Mouse (Mus musculus): ENCODE measurements around the gene Cpne8. TPM values are rescaled to one million over a fixed set of nuclear protein-coding genes. Genes with fewer than 3 reads are reported as not detected.
"Not testable (repeated sequence)": the region's sequence is repeated elsewhere in the genome, so short reads cannot be mapped to it uniquely, and the experiment has no call there.

Cpne8 gene
- total RNA-seq, 2 experiments from 2014 or later: 22.7 to 23.9 TPM

- intact Hi-C loops (cut with DNase I): no loop called here
- DNase-seq (ENCODE audit: low spot score in 2 of 2): no peak
Observed at GRCm38 (mm10) chr15:90535730-90536129, 143.5 kb downstream of the Cpne8 start.

DNA sequence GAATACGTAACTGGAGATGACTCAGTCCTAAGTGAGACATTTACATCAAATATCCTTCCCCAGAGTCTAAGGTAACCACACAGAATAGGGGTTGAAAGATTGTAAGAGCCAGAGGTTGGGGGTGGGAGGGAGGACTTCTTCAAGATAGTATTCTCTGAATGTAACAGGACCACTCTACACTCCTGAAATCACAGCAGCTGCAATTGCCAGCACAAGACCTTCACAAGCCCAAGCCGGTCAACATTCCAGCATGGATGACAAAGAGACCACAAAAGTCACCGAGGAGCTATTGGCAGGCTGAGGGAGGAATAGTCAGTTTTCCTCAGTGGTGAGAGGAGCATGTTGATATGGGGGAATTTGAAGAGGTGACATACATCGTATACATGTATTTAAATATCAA, 166.5 kb downstream of the Cpne8 start:
- no peak for DNase-seq (ENCODE audit: low spot score in 2 of 2)
- intact Hi-C loops (cut with DNase I): no loop called here

- intact Hi-C loops (cut with DNase I): no loop called here
- no peak for DNase-seq (ENCODE audit: low spot score in 2 of 2)
Observed at GRCm38 (mm10) chr15:90497080-90497479, 182.2 kb downstream of the Cpne8 start.

DNA sequence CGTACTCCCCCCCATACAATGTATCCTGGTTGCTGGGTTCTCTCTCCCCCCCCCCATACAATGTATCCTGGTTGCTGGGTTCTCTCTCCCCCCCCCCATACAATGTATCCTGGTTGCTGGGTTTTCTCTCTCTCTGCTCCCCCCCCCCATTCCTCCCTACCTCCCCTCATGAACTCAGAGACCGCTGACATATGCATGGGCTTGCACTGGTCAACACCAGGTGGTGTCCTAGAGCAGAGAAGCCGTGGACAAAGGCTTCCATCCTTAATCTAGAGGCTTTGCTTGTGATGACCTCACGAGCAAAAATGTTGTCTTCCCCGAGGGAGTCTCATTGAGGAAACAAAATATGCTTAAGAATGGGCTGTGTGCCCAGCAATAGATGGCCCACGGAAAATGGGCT, 187.7 kb downstream of the Cpne8 start:
- no peak for DNase-seq (ENCODE audit: low spot score in 2 of 2)
- intact Hi-C loops (cut with DNase I): no loop called here

GRCm38 (mm10) chr15:90490186-90490585, 189.0 kb downstream of the Cpne8 start:
- intact Hi-C loops (cut with DNase I): no loop called here
- DNase-seq (ENCODE audit: low spot score in 2 of 2): no peak

DNA sequence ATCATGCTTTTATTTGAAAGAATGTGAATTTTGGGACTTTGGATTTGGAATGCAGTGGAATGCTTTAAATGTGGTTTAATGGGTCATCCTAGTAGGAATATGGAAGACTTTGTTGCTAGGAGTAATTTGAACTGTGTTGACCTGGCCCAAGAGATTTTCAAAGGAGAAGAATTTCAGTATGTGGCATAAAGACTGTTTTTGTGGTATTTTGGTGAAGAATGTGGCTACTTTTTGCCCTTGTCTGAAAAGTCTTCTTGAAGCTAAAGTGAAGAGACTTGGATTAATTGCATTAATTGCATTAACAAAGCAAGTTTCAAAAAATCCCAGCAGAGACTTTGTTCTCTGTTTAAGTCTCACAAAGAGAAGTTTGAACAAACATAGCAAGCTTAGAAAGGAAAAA, 208.7 kb downstream of the Cpne8 start:
- DNase-seq (ENCODE audit: low spot score in 2 of 2); intact Hi-C loops (cut with DNase I): not testable (repeated sequence)

DNA sequence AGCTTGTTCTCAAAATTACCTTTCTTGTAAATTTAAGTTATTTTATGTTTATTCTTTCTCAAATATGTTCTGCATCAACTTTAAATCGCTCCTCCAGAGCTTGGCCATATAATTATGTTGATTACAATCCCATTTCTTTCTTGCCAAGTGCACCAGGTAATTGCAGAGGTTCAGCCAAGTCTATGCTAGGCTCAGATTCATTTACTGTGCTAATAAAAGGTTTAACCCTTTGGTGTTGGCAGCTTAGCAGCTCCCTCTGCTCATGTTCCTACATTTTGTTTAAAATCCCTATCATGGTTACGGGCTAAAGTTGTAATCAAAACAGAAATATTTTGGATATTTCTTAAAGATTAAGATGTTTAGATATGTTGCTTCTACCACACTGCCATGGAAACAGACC, 216.0 kb downstream of the Cpne8 start:
- DNase-seq (ENCODE audit: low spot score in 2 of 2): no peak
- intact Hi-C loops (cut with DNase I): no loop called here

DNA sequence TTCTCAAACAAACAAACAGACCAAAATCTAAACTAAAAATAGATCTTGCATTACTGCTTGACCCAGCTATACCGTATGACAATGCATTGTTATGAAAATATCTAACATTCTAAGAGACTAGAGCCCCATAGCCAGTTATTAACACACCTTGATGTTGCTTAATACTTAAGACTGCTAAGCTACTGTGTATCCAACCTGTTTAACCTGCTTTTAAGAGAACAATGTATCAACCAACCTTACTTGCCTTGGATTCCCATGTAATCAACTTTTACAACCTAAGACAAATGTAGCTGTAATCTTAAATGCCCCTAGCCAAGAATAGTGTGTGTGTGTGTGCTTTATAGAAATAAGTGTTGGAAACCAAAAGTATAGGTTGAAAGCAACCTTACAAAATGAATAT, 233.2 kb downstream of the Cpne8 start:
- intact Hi-C loops (cut with DNase I): no loop called here
- DNase-seq (ENCODE audit: low spot score in 2 of 2): no peak

All from left cerebral cortex, postnatal 36 days (tissue).